Mouse (Mus musculus) ES-E14 (cell line): ENCODE results near the gene Rbm17. TPM values are rescaled to one million over a fixed set of nuclear protein-coding genes. Genes with fewer than 3 reads are reported as not detected.

Experiments used
- DNase-seq: peaks from one replicate; pipeline ENCODE4 v3.0.0-alpha.2; 2013; ENCODE audit warnings: low read depth, low spot score
- H3K27ac ChIP-seq: 2 replicates; pipeline ENCODE4 v1.5.1; 2012; ENCODE audit warnings: low read depth, mild to moderate bottlenecking, low read length, moderate library complexity, mixed read lengths; ENCODE audit not compliant: poor library complexity, insufficient read depth, severe bottlenecking
- H3K36me3 ChIP-seq: 2 replicates; pipeline ENCODE4 v1.6.1; 2012; ENCODE audit warnings: mild to moderate bottlenecking, low read length, moderate library complexity, mixed read lengths; ENCODE audit not compliant: control insufficient read depth, poor library complexity, insufficient read depth, severe bottlenecking
- H3K4me1 ChIP-seq, 2 experiments: fragments of 150-350 bp in 1 of 2; sonication (generic) in 1 of 2; 2 replicates each; pipeline ENCODE4 v1.6.1; 2012; ENCODE audit warnings: low read length in 2 of 2, mild to moderate bottlenecking in 1 of 2, mixed read lengths in 1 of 2; ENCODE audit not compliant: control insufficient read depth in 2 of 2, insufficient read depth in 2 of 2, poor library complexity in 1 of 2
- H3K4me3 ChIP-seq, 2 experiments: fragments of 150-350 bp in 1 of 2; sonication (generic) in 1 of 2; 2 replicates each; pipeline ENCODE4 v1.5.1; 2012; ENCODE audit warnings: low read length in 2 of 2, low read depth in 1 of 2, mild to moderate bottlenecking in 1 of 2, mixed read lengths in 1 of 2; ENCODE audit not compliant: insufficient read depth in 1 of 2, poor library complexity in 1 of 2, severe bottlenecking in 1 of 2
- H3K9ac ChIP-seq: 2 replicates; pipeline ENCODE4 v1.6.1; 2012; ENCODE audit warnings: low read depth, mild to moderate bottlenecking, low read length, mixed read lengths; ENCODE audit not compliant: poor library complexity, insufficient read depth, severe bottlenecking
- H3K9me3 ChIP-seq: fragments of 150-350 bp; sonication (generic); 2 replicates; pipeline ENCODE4 v1.6.1; 2012; ENCODE audit warnings: low read depth, mild to moderate bottlenecking, low read length; ENCODE audit not compliant: control insufficient read depth, insufficient read depth
- CHD2 ChIP-seq: IDR thresholded peaks from 2 replicates; pipeline ENCODE4 v1.6.1; 2014; ENCODE audit warnings: mild to moderate bottlenecking, low read depth, low read length, inconsistent platforms
- HCFC1 ChIP-seq: IDR thresholded peaks from 2 replicates; pipeline ENCODE4 v1.6.1; 2012; ENCODE audit warnings: low read length, inconsistent platforms, borderline replicate concordance; ENCODE audit not compliant: insufficient read depth
- MAFK ChIP-seq: IDR thresholded peaks from 2 replicates; pipeline ENCODE4 v1.6.1; 2014; ENCODE audit warnings: mild to moderate bottlenecking, low read depth, low read length, inconsistent platforms; ENCODE audit not compliant: insufficient read depth
- ZC3H11A ChIP-seq: IDR thresholded peaks from 2 replicates; pipeline ENCODE4 v1.6.1; 2012; ENCODE audit warnings: low read depth, mild to moderate bottlenecking, inconsistent platforms, low read length, borderline replicate concordance
- ZNF384 ChIP-seq: IDR thresholded peaks from 2 replicates; pipeline ENCODE4 v1.6.1; 2012; ENCODE audit warnings: low read depth, low read length, inconsistent platforms
- in situ Hi-C, 2 experiments: fragments of 600-800 bp; cut with MboI; formaldehyde crosslinking; loops; one replicate each; pipeline ENCODE4 v1.15.1; 2025; ENCODE audit warnings: low sequenced_read_pairs in 2 of 2, inconsistent platforms in 1 of 2; ENCODE audit not compliant: unreplicated experiment in 2 of 2
- total RNA-seq: library from RNA; depleted of rRNA; stranded (reverse); fragments of 300-350 nt; gene quantifications from 2 replicates; pipeline ENCODE4 v1.2.3, GENCODE M21; 2012; rRNA removed

The Rbm17 gene
- total RNA-seq, 1 experiment, result 175 TPM

DNA sequence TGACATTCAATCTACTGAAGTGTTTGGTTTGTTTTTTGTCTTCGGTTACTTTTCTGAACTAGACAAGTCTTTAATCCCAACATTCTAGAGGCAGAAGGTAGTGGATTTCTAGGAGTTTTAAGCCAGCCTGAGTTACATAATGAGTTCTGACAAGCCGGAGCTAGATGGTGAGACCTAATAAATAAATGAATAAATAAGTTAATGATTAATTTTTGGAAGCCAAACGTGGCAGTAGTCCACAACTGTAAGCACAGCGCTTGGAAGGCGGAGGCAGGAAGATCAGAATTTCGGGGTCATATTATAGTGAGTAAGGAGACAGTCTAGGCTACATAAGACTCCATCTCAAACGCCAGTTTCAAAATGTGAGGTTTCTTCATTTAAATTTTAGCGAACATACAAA, 68.0 kb downstream of the Rbm17 start:
- no peak for TF ChIP-seq HCFC1
- no peak for TF ChIP-seq CHD2
- no peak for TF ChIP-seq ZC3H11A
- no peak for TF ChIP-seq ZNF384
- TF ChIP-seq MAFK, result no peak
- no peak overlapping the region for H3K9ac ChIP-seq
- DNase-seq, result no peak
- peaks cover 0 to 6% of the 10 kb centered on the region in 2 experiments; a peak in 1 of 4 replicates for H3K4me1 ChIP-seq
- peak overlapping the region in 1 of 2 experiments; percentile 67; a peak in 2 of 4 replicates for H3K4me3 ChIP-seq
- in situ Hi-C loops, result loop anchor here (25.0 kb wide), 1 partner anchor 199 kb away; no protein-coding TSS in a partner anchor
- no peak overlapping the region for H3K27ac ChIP-seq
- H3K9me3 ChIP-seq, result no peaks in the 10 kb centered on the region
- no peaks in the 10 kb centered on the region for H3K36me3 ChIP-seq

Other genes with a start within 250 kb of the Rbm17 start
- 18.9 and 19.6 TPM in 2 replicates for gene Pfkfb3, start 50.1 kb downstream of the Rbm17 start, total RNA-seq
- gene Gm17490, start 22.1 kb upstream of the Rbm17 start, total RNA-seq, result not detected in 2 replicates
- gene Il2ra, start 38.7 kb upstream of the Rbm17 start, total RNA-seq, result not detected in 2 replicates
- gene Il15ra, start 101.1 kb upstream of the Rbm17 start, total RNA-seq, result 0.90 and 2.4 TPM in 2 replicates
- 45.3 and 51.3 TPM in 2 replicates for gene Fbh1, start 173.4 kb upstream of the Rbm17 start, total RNA-seq
- 33.6 and 44.6 TPM in 2 replicates for gene Ankrd16, start 173.7 kb upstream of the Rbm17 start, total RNA-seq